Mouse (Mus musculus) liver, postnatal 0 days (tissue): ENCODE results near the gene Cntnap5a.

Experiments
- CTCF ChIP-seq: sonication (generic); IDR thresholded peaks from 2 replicates; pipeline ENCODE4 v1.5.1; 2016; ENCODE audit warnings: antibody characterized with exemption, low read depth
- EP300 ChIP-seq: IDR thresholded peaks from 2 replicates; pipeline ENCODE4 v1.6.1; 2016; ENCODE audit warnings: antibody characterized with exemption, low read depth, mild to moderate bottlenecking

DNA sequence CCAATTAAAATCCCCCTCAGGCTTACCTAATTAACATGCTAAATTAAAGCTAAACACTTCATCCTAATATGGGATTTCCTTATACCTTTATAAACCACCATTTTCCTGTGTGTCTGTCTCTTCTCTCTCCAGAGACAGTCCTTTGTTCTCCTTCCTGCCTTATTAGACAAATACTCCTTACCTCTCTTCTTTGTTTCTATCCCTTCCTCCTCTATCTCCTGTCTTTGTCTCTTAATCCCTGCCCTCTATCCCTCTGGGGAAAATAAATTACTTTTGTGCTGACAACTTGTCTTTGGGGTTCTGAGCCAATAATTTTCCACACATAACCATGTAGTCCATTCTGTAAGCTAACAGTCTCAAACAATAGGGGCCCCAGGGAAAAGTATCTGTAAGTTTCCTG lies 556.0 kb downstream of the Cntnap5a start:
- TF ChIP-seq CTCF (no peak), EP300 (no peak)
